Mouse (Mus musculus): ENCODE measurements around the gene Kap. TPM values are rescaled to one million over a fixed set of nuclear protein-coding genes. Genes with fewer than 3 reads are reported as not detected.

Kap gene
- not detected in 2 replicates for polyA plus RNA-seq (2014; fragmentation: Nextera tagmentation; extraction: Ambion mirVana)

- WGBS: 96% methylated on average over 1 of the region's 1 CpGs
Observed at GRCm38 (mm10) chr6:133853526-133853925, at the start of gene Kap. Gene Kap, minus strand, starts transcription at chr6:133853762.

GRCm38 (mm10) chr6:133885871-133886415 is 32.4 kb upstream of the Kap start:
- Histone ChIP-seq H3K36me3 (ENCODE audit: control insufficient read depth, insufficient read depth, low read length) (no peaks in the 10 kb centered on the region), H3K4me2 (replicated peaks; ENCODE audit: low read depth, low read length) (no peak overlapping the region), H3K27ac (ENCODE audit: low read depth, low read length) (no peak overlapping the region), H3K27me3 (ENCODE audit: control insufficient read depth, insufficient read depth, low read length) (no peaks in the 10 kb centered on the region), H3K9me3 (ENCODE audit: control insufficient read depth, low read length) (no peaks in the 10 kb centered on the region), H3K4me1 (ENCODE audit: control insufficient read depth, insufficient read depth, low read length) (no peaks in the 10 kb centered on the region), H3K4me3 (ENCODE audit: low read length) (no peak overlapping the region), H3K9ac (ENCODE audit: low read depth, low read length) (no peak overlapping the region)
- WGBS: 80% methylated on average over 5 of the region's 5 CpGs
- ATAC-seq (ENCODE audit: low FRiP score, low TSS enrichment): no peak

More at GRCm38 (mm10) chr6:133853526-133853925, at the start of gene Kap:
- no peaks in the 10 kb centered on the region for H3K27me3 ChIP-seq (ENCODE audit: control insufficient read depth, insufficient read depth, low read length)
- no peak within 1 kb of the TSS for H3K4me2 ChIP-seq (replicated peaks; ENCODE audit: low read depth, low read length)
- H3K27ac ChIP-seq (ENCODE audit: low read depth, low read length): no peak within 1 kb of the TSS
- no peak within 1 kb of the TSS for H3K4me3 ChIP-seq (ENCODE audit: low read length)
- no peaks in the 10 kb centered on the region for H3K9me3 ChIP-seq (ENCODE audit: control insufficient read depth, low read length)
- H3K36me3 ChIP-seq (ENCODE audit: control insufficient read depth, insufficient read depth, low read length): no peaks in the 10 kb centered on the region
- H3K9ac ChIP-seq (ENCODE audit: low read depth, low read length): no peak within 1 kb of the TSS
- no peak for ATAC-seq (ENCODE audit: low FRiP score, low TSS enrichment)
- H3K4me1 ChIP-seq (ENCODE audit: control insufficient read depth, insufficient read depth, low read length): no peaks in the 10 kb centered on the region

GRCm38 (mm10) chr6:133883446-133883985 is 30.0 kb upstream of the Kap start:
- H3K27ac ChIP-seq (ENCODE audit: low read depth, low read length): no peak overlapping the region
- H3K36me3 ChIP-seq (ENCODE audit: control insufficient read depth, insufficient read depth, low read length): no peaks in the 10 kb centered on the region
- no peak overlapping the region for H3K4me2 ChIP-seq (replicated peaks; ENCODE audit: low read depth, low read length)
- no peak overlapping the region for H3K4me3 ChIP-seq (ENCODE audit: low read length)
- 72% methylated on average over 5 of the region's 5 CpGs for WGBS
- H3K27me3 ChIP-seq (ENCODE audit: control insufficient read depth, insufficient read depth, low read length): no peaks in the 10 kb centered on the region
- no peak overlapping the region for H3K9ac ChIP-seq (ENCODE audit: low read depth, low read length)
- ATAC-seq (ENCODE audit: low FRiP score, low TSS enrichment): no peak
- H3K9me3 ChIP-seq (ENCODE audit: control insufficient read depth, low read length): no peaks in the 10 kb centered on the region
- no peaks in the 10 kb centered on the region for H3K4me1 ChIP-seq (ENCODE audit: control insufficient read depth, insufficient read depth, low read length)

- no peaks in the 10 kb centered on the region for H3K4me1 ChIP-seq (ENCODE audit: control insufficient read depth, insufficient read depth, low read length)
- H3K27me3 ChIP-seq (ENCODE audit: control insufficient read depth, insufficient read depth, low read length): no peaks in the 10 kb centered on the region
- no peak overlapping the region for H3K9ac ChIP-seq (ENCODE audit: low read depth, low read length)
- no peaks in the 10 kb centered on the region for H3K9me3 ChIP-seq (ENCODE audit: control insufficient read depth, low read length)
- H3K4me3 ChIP-seq (ENCODE audit: low read length): no peak overlapping the region
- 0 out of 2 replicates have a peak, but pooled peaks have one; percentile 43 for ATAC-seq (ENCODE audit: low FRiP score, low TSS enrichment)
- WGBS: 30% methylated on average over 12 of the region's 12 CpGs
- no peak overlapping the region for H3K4me2 ChIP-seq (replicated peaks; ENCODE audit: low read depth, low read length)
- H3K27ac ChIP-seq (ENCODE audit: low read depth, low read length): no peak overlapping the region
- H3K36me3 ChIP-seq (ENCODE audit: control insufficient read depth, insufficient read depth, low read length): no peaks in the 10 kb centered on the region
Observed at GRCm38 (mm10) chr6:133875906-133876462, 22.4 kb upstream of the Kap start.

GRCm38 (mm10) chr6:133872667-133873066 is 19.1 kb upstream of the Kap start:
- H3K27ac ChIP-seq (ENCODE audit: low read depth, low read length): no peak overlapping the region
- H3K4me3 ChIP-seq (ENCODE audit: low read length): no peak overlapping the region
- WGBS: 53% methylated on average over 2 of the region's 2 CpGs
- no peak overlapping the region for H3K4me2 ChIP-seq (replicated peaks; ENCODE audit: low read depth, low read length)
- no peak overlapping the region for H3K9ac ChIP-seq (ENCODE audit: low read depth, low read length)
- peak; percentile 73; the same call in 1 of the 2 replicates for ATAC-seq (ENCODE audit: low FRiP score, low TSS enrichment)
- no peaks in the 10 kb centered on the region for H3K4me1 ChIP-seq (ENCODE audit: control insufficient read depth, insufficient read depth, low read length)
- H3K27me3 ChIP-seq (ENCODE audit: control insufficient read depth, insufficient read depth, low read length): no peaks in the 10 kb centered on the region
- no peaks in the 10 kb centered on the region for H3K36me3 ChIP-seq (ENCODE audit: control insufficient read depth, insufficient read depth, low read length)
- no peaks in the 10 kb centered on the region for H3K9me3 ChIP-seq (ENCODE audit: control insufficient read depth, low read length)

GRCm38 (mm10) chr6:133871131-133871530 is 17.6 kb upstream of the Kap start:
- no peak overlapping the region for H3K4me3 ChIP-seq (ENCODE audit: low read length)
- WGBS: 77% methylated on average over 1 of the region's 1 CpGs
- no peak for ATAC-seq (ENCODE audit: low FRiP score, low TSS enrichment)
- H3K9me3 ChIP-seq (ENCODE audit: control insufficient read depth, low read length): no peaks in the 10 kb centered on the region
- no peak overlapping the region for H3K4me2 ChIP-seq (replicated peaks; ENCODE audit: low read depth, low read length)
- H3K9ac ChIP-seq (ENCODE audit: low read depth, low read length): no peak overlapping the region
- H3K27ac ChIP-seq (ENCODE audit: low read depth, low read length): no peak overlapping the region
- H3K27me3 ChIP-seq (ENCODE audit: control insufficient read depth, insufficient read depth, low read length): no peaks in the 10 kb centered on the region
- H3K36me3 ChIP-seq (ENCODE audit: control insufficient read depth, insufficient read depth, low read length): no peaks in the 10 kb centered on the region
- H3K4me1 ChIP-seq (ENCODE audit: control insufficient read depth, insufficient read depth, low read length): no peaks in the 10 kb centered on the region

GRCm38 (mm10) chr6:133868381-133868780 is 14.8 kb upstream of the Kap start:
- H3K27me3 ChIP-seq (ENCODE audit: control insufficient read depth, insufficient read depth, low read length): no peaks in the 10 kb centered on the region
- H3K9me3 ChIP-seq (ENCODE audit: control insufficient read depth, low read length): no peaks in the 10 kb centered on the region
- H3K27ac ChIP-seq (ENCODE audit: low read depth, low read length): no peak overlapping the region
- 80% methylated on average over 1 of the region's 1 CpGs for WGBS
- no peak overlapping the region for H3K9ac ChIP-seq (ENCODE audit: low read depth, low read length)
- H3K4me3 ChIP-seq (ENCODE audit: low read length): no peak overlapping the region
- H3K4me2 ChIP-seq (replicated peaks; ENCODE audit: low read depth, low read length): no peak overlapping the region
- H3K36me3 ChIP-seq (ENCODE audit: control insufficient read depth, insufficient read depth, low read length): no peaks in the 10 kb centered on the region
- ATAC-seq (ENCODE audit: low FRiP score, low TSS enrichment): no peak
- no peaks in the 10 kb centered on the region for H3K4me1 ChIP-seq (ENCODE audit: control insufficient read depth, insufficient read depth, low read length)

GRCm38 (mm10) chr6:133855871-133856270 is 2.3 kb upstream of the Kap start:
- H3K27me3 ChIP-seq (ENCODE audit: control insufficient read depth, insufficient read depth, low read length): no peaks in the 10 kb centered on the region
- no peaks in the 10 kb centered on the region for H3K4me1 ChIP-seq (ENCODE audit: control insufficient read depth, insufficient read depth, low read length)
- no peak overlapping the region for H3K4me2 ChIP-seq (replicated peaks; ENCODE audit: low read depth, low read length)
- no peaks in the 10 kb centered on the region for H3K36me3 ChIP-seq (ENCODE audit: control insufficient read depth, insufficient read depth, low read length)
- H3K9me3 ChIP-seq (ENCODE audit: control insufficient read depth, low read length): no peaks in the 10 kb centered on the region
- no peak overlapping the region for H3K27ac ChIP-seq (ENCODE audit: low read depth, low read length)
- no peak overlapping the region for H3K4me3 ChIP-seq (ENCODE audit: low read length)
- no peak overlapping the region for H3K9ac ChIP-seq (ENCODE audit: low read depth, low read length)
- ATAC-seq (ENCODE audit: low FRiP score, low TSS enrichment): no peak
- WGBS: 77% methylated on average over 2 of the region's 2 CpGs

GRCm38 (mm10) chr6:133849359-133849758 is 4.2 kb downstream of the Kap start:
- H3K36me3 ChIP-seq (ENCODE audit: control insufficient read depth, insufficient read depth, low read length): no peaks in the 10 kb centered on the region
- H3K4me2 ChIP-seq (replicated peaks; ENCODE audit: low read depth, low read length): no peak overlapping the region
- H3K4me1 ChIP-seq (ENCODE audit: control insufficient read depth, insufficient read depth, low read length): no peaks in the 10 kb centered on the region
- no peak overlapping the region for H3K27ac ChIP-seq (ENCODE audit: low read depth, low read length)
- ATAC-seq (ENCODE audit: low FRiP score, low TSS enrichment): no peak
- H3K27me3 ChIP-seq (ENCODE audit: control insufficient read depth, insufficient read depth, low read length): no peaks in the 10 kb centered on the region
- no peak overlapping the region for H3K9ac ChIP-seq (ENCODE audit: low read depth, low read length)
- no peak overlapping the region for H3K4me3 ChIP-seq (ENCODE audit: low read length)
- H3K9me3 ChIP-seq (ENCODE audit: control insufficient read depth, low read length): no peaks in the 10 kb centered on the region
- 80% methylated on average over 2 of the region's 2 CpGs for WGBS

Measured in kidney, embryonic 14.5 days (tissue).